Mouse (Mus musculus) bone marrow, adult 2 months (tissue): Measurements from ENCODE around the gene Exo1. TPM values are rescaled to one million over a fixed set of nuclear protein-coding genes. Genes with fewer than 3 reads are reported as not detected.

ENCODE experiments used
- H3K27ac ChIP-seq: fragments of 200-500 bp; 2 replicates; pipeline ENCODE4 v1.5.1; 2012; ENCODE audit warnings: low read depth, mild to moderate bottlenecking, control low read depth, inconsistent platforms, low read length; ENCODE audit not compliant: control insufficient read depth, poor library complexity, insufficient read depth
- H3K4me1 ChIP-seq: fragments of 200-500 bp; 2 replicates; pipeline ENCODE4 v1.6.1; 2011; ENCODE audit warnings: low read length; ENCODE audit not compliant: control insufficient read depth, insufficient read depth
- H3K4me3 ChIP-seq: fragments of 200-500 bp; replicated peaks from 2 replicates; pipeline ENCODE3; 2011; ENCODE audit warnings: mild to moderate bottlenecking, low read depth, low read length, control low read depth; ENCODE audit not compliant: control insufficient read depth
- CTCF ChIP-seq: fragments of 200-500 bp; IDR thresholded peaks from 2 replicates; pipeline ENCODE4 v1.5.1; 2011; ENCODE audit warnings: low read length, control low read depth; ENCODE audit not compliant: control insufficient read depth, insufficient read depth
- POLR2A ChIP-seq: fragments of 200-500 bp; IDR thresholded peaks from 2 replicates; pipeline ENCODE4 v1.6.1; 2011; ENCODE audit warnings: low read depth, mild to moderate bottlenecking, control low read depth, low read length, borderline replicate concordance; ENCODE audit not compliant: control insufficient read depth
- WGBS: fragments of 180-500 bp; shearing (Covaris S2); methylation state at CpG from one replicate; pipeline ENCODE4 v1.1.7; 2018; 5-methylcytosine and 5-hydroxymethylcytosine counted together
- polyA plus RNA-seq: library from polyadenylated mRNA; stranded (reverse); fragments of >200 nt; gene quantifications from 2 replicates; pipeline ENCODE4 v1.2.4, GENCODE M21; 2011; ENCODE audit warnings: low replicate concordance; ENCODE audit not compliant: missing spikeins, insufficient read depth, insufficient read length

The Exo1 gene
- polyA plus RNA-seq, 1 experiment: 18.2 TPM

GRCm38 (mm10) chr1:175938731-175939130 is 58.4 kb downstream of the Exo1 start:
- Histone ChIP-seq H3K4me3 (no peak overlapping the region), H3K27ac (no peak overlapping the region), H3K4me1 (no peaks in the 10 kb centered on the region)
- WGBS: 73% methylated on average over 3 of the region's 3 CpGs
- TF ChIP-seq CTCF (no peak), POLR2A (no peak)

- TF ChIP-seq POLR2A (no peak), CTCF (no peak)
Observed at GRCm38 (mm10) chr1:175943168-175943567, 62.8 kb downstream of the Exo1 start.

GRCm38 (mm10) chr1:175946718-175947315 is 66.4 kb downstream of the Exo1 start:
- no peak for TF ChIP-seq CTCF
- no peak for TF ChIP-seq POLR2A
- Histone ChIP-seq H3K27ac (no peak overlapping the region), H3K4me1 (no peaks in the 10 kb centered on the region), H3K4me3 (no peak overlapping the region)
- WGBS: 65% methylated on average over 4 of the region's 4 CpGs

More at GRCm38 (mm10) chr1:175943168-175943567, 62.8 kb downstream of the Exo1 start:
- Histone ChIP-seq H3K4me3 (no peak overlapping the region), H3K27ac (no peak overlapping the region), H3K4me1 (no peaks in the 10 kb centered on the region)
- WGBS: 84% methylated on average over 7 of the region's 7 CpGs

GRCm38 (mm10) chr1:175950421-175950820 is 70.0 kb downstream of the Exo1 start:
- TF ChIP-seq CTCF (no peak), POLR2A (no peak)
- H3K27ac ChIP-seq: no peak overlapping the region
- H3K4me3 ChIP-seq: no peak overlapping the region
- H3K4me1 ChIP-seq: no peaks in the 10 kb centered on the region
- WGBS: 81% methylated on average over 3 of the region's 3 CpGs

GRCm38 (mm10) chr1:175950851-175951250 is 70.5 kb downstream of the Exo1 start:
- H3K27ac ChIP-seq: no peak overlapping the region
- H3K4me1 ChIP-seq: no peaks in the 10 kb centered on the region
- no peak overlapping the region for H3K4me3 ChIP-seq
- 82% methylated on average over 2 of the region's 2 CpGs for WGBS
- TF ChIP-seq POLR2A: no peak
- TF ChIP-seq CTCF: no peak

- no peak for TF ChIP-seq POLR2A
- no peak for TF ChIP-seq CTCF
- no peaks in the 10 kb centered on the region; the same call in 1 of the 2 replicates for H3K4me1 ChIP-seq
- H3K27ac ChIP-seq: no peak overlapping the region
- no peak overlapping the region for H3K4me3 ChIP-seq
- WGBS: 77% methylated on average over 2 of the region's 2 CpGs
Observed at GRCm38 (mm10) chr1:175961786-175962185, 81.4 kb downstream of the Exo1 start.

Other genes with a start within 250 kb of the Exo1 start
- gene Opn3, start 187.8 kb upstream of the Exo1 start, polyA plus RNA-seq: not detected in 2 replicates
- 1.5 and 2.6 TPM in 2 replicates for gene Chml, start 187.7 kb upstream of the Exo1 start, polyA plus RNA-seq
- gene Wdr64, start 182.0 kb upstream of the Exo1 start, polyA plus RNA-seq: not detected in 2 replicates
- gene Gm38100, start 39.7 kb downstream of the Exo1 start, polyA plus RNA-seq: not detected in 2 replicates
- not detected in 2 replicates for gene Rbm8a2, start 98.5 kb downstream of the Exo1 start, polyA plus RNA-seq